Mouse (Mus musculus) MEL (cell line): ENCODE measurements around the gene Srebf2. TPM values are rescaled to one million over a fixed set of nuclear protein-coding genes. Genes with fewer than 3 reads are reported as not detected.

Experiments used
- DNase-seq: peaks from one replicate; pipeline ENCODE4 v3.0.0; 2011; ENCODE audit warnings: low read depth, low spot score
- H3K27ac ChIP-seq: 2 replicates; pipeline ENCODE4 v1.5.1; 2012; ENCODE audit warnings: low read depth, mild to moderate bottlenecking, control low read depth, low read length, moderate library complexity; ENCODE audit not compliant: control insufficient read depth
- H3K27me3 ChIP-seq, 2 experiments: fragments of 150-350 bp in 1 of 2; sonication (generic) in 1 of 2; 2 replicates each; pipeline ENCODE4 v1.6.1; 2012; ENCODE audit warnings: low read length in 2 of 2, mild to moderate bottlenecking in 2 of 2, improper control_type of control experiment in 1 of 2, moderate library complexity in 1 of 2; ENCODE audit not compliant: insufficient read depth in 2 of 2, control insufficient read depth in 1 of 2
- H3K36me3 ChIP-seq, 2 experiments: 2 replicates each; pipeline ENCODE4 v1.6.1; 2012 to 2014; ENCODE audit warnings: low read length in 2 of 2, improper control_type of control experiment in 1 of 2, inconsistent platforms in 1 of 2, mild to moderate bottlenecking in 1 of 2; ENCODE audit not compliant: insufficient read depth in 2 of 2, control insufficient read depth in 1 of 2
- H3K4me1 ChIP-seq, 2 experiments: fragments of 150-350 bp in 1 of 2; sonication (generic) in 1 of 2; 2 replicates each; pipeline ENCODE4 v1.6.1; 2012; ENCODE audit warnings: low read length in 2 of 2, improper control_type of control experiment in 1 of 2, mild to moderate bottlenecking in 1 of 2; ENCODE audit not compliant: insufficient read depth in 2 of 2, control insufficient read depth in 1 of 2
- H3K4me3 ChIP-seq, 2 experiments: fragments of 150-350 bp in 1 of 2; sonication (generic) in 1 of 2; 2 replicates each; pipeline ENCODE4 v1.5.1; 2012; ENCODE audit warnings: low read depth in 2 of 2, low read length in 2 of 2, mild to moderate bottlenecking in 2 of 2, moderate library complexity in 2 of 2, control low read depth in 1 of 2, improper control_type of control experiment in 1 of 2; ENCODE audit not compliant: control insufficient read depth in 1 of 2, insufficient read depth in 1 of 2
- H3K79me2 ChIP-seq: 2 replicates; pipeline ENCODE4 v1.6.1; 2012; ENCODE audit warnings: mild to moderate bottlenecking, low read length, moderate library complexity; ENCODE audit not compliant: control insufficient read depth, poor library complexity, insufficient read depth
- H3K9ac ChIP-seq: 2 replicates; pipeline ENCODE4 v1.6.1; 2012; ENCODE audit warnings: low read depth, mild to moderate bottlenecking, control low read depth, low read length, moderate library complexity; ENCODE audit not compliant: control insufficient read depth, poor library complexity, severe bottlenecking
- H3K9me3 ChIP-seq: fragments of 150-350 bp; sonication (generic); replicated peaks from 2 replicates; pipeline ENCODE4 v1.6.1; 2012; ENCODE audit warnings: mild to moderate bottlenecking, low read length, improper control_type of control experiment, moderate library complexity; ENCODE audit not compliant: insufficient read depth
- CHD1 ChIP-seq: IDR thresholded peaks from 2 replicates; pipeline ENCODE4 v1.6.1; 2012; ENCODE audit warnings: low read depth, mild to moderate bottlenecking, inconsistent platforms, low read length, improper control_type of control experiment
- CTCF ChIP-seq, 3 experiments: IDR thresholded peaks in 2 of 3; conservative IDR thresholded peaks in 1 of 3; 2 replicates each; pipeline ENCODE4 v1.5.1; 2011 to 2012; ENCODE audit warnings: low read length in 3 of 3, low read depth in 2 of 3, mild to moderate bottlenecking in 2 of 3, improper control_type of control experiment in 1 of 3, inconsistent platforms in 1 of 3, mixed read lengths in 1 of 3, moderate library complexity in 1 of 3; ENCODE audit not compliant: control insufficient read depth in 1 of 3, insufficient read depth in 1 of 3, poor library complexity in 1 of 3, severe bottlenecking in 1 of 3
- E2F4 ChIP-seq: IDR thresholded peaks from 2 replicates; pipeline ENCODE4 v1.6.1; 2011; ENCODE audit warnings: low read depth, low read length, improper control_type of control experiment, borderline replicate concordance
- KAT2A ChIP-seq: conservative IDR thresholded peaks from 2 replicates; pipeline ENCODE4 v1.6.1; 2012; ENCODE audit warnings: low read depth, low read length, improper control_type of control experiment, inconsistent platforms
- MYB ChIP-seq: IDR thresholded peaks from 2 replicates; pipeline ENCODE4 v1.6.1; 2011; ENCODE audit warnings: mild to moderate bottlenecking, low read depth, low read length, improper control_type of control experiment
- MYC ChIP-seq: IDR thresholded peaks from 2 replicates; pipeline ENCODE4 v1.6.1; 2011; ENCODE audit warnings: low read depth, mild to moderate bottlenecking, low read length, improper control_type of control experiment, moderate library complexity
- NRF1 ChIP-seq: IDR thresholded peaks from 2 replicates; pipeline ENCODE4 v1.6.1; 2014; ENCODE audit warnings: low read depth, mild to moderate bottlenecking, inconsistent platforms, low read length, improper control_type of control experiment, moderate library complexity; ENCODE audit not compliant: poor library complexity, insufficient read depth, severe bottlenecking
- POLR2AphosphoS2 ChIP-seq: IDR thresholded peaks from 2 replicates; pipeline ENCODE4 v1.6.1; 2011; ENCODE audit warnings: low read length, improper control_type of control experiment
- SMC3 ChIP-seq: IDR thresholded peaks from 2 replicates; pipeline ENCODE4 v1.6.1; 2011; ENCODE audit warnings: low read depth, low read length, improper control_type of control experiment
- TCF12 ChIP-seq: IDR thresholded peaks from 2 replicates; pipeline ENCODE4 v1.6.1; 2014; ENCODE audit warnings: low read depth, mild to moderate bottlenecking, inconsistent platforms, low read length, improper control_type of control experiment, moderate library complexity
- UBTF ChIP-seq: IDR thresholded peaks from 2 replicates; pipeline ENCODE4 v1.6.1; 2012; ENCODE audit warnings: low read depth, mild to moderate bottlenecking, inconsistent platforms, low read length, improper control_type of control experiment, moderate library complexity, borderline replicate concordance; ENCODE audit not compliant: insufficient read depth
- ZC3H11A ChIP-seq: IDR thresholded peaks from 2 replicates; pipeline ENCODE4 v1.6.1; 2012; ENCODE audit warnings: low read depth, mild to moderate bottlenecking, inconsistent platforms, low read length, improper control_type of control experiment
- ZKSCAN1 ChIP-seq: IDR thresholded peaks from 2 replicates; pipeline ENCODE4 v1.6.1; 2012; ENCODE audit warnings: low read depth, mild to moderate bottlenecking, inconsistent platforms, low read length, improper control_type of control experiment, moderate library complexity
- polyA plus RNA-seq, 2 experiments: library from polyadenylated mRNA; stranded (reverse) in 1 of 2; unstranded in 1 of 2; fragments of >175 nt in 1 of 2; fragments of >200 nt in 1 of 2; gene quantifications; 2 replicates each; pipeline versions ENCODE4 v1.2.1 to v1.2.4; 2012; ENCODE audit warnings: low replicate concordance in 2 of 2, low read depth in 1 of 2; ENCODE audit not compliant: insufficient read length in 2 of 2, insufficient read depth in 1 of 2, missing spikeins in 1 of 2
- total RNA-seq: library from RNA; depleted of rRNA; stranded (reverse); fragments of 300-350 nt; gene quantifications from 2 replicates; pipeline ENCODE4 v1.2.3, GENCODE M21; 2012

Srebf2 gene
- total and polyA plus RNA-seq, 3 experiments: 40.5 to 161 TPM; not detected in 1

DNA sequence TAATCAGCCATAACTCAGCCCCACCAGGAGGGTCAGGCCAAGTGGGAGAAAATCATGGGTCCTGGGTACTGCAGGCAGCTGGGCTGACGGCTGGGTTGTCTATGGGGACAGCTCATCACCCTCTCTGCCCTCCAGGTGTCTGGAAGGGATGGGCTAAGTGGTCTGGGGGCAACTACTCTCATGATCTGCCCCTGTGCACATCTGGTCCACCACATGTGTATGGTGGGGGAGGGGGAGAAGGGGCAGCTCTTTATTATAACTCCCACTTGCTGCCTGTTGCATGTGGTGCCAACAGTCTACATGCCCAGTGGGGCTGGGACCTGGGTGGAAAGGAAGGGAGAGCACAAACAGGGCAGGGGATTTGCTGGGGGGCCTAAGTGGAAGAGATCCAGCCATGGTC lies 63.8 kb downstream of the Srebf2 start:
- TF ChIP-seq NRF1 (no peak), CHD1 (no peak), ZC3H11A (no peak), CTCF (IDR thresholded peaks at IDR 0.05 in 2 of 3, conservative IDR thresholded peaks at IDR 0.05 in 1 of 3; ENCODE audit: control insufficient read depth in 1 of 3, insufficient read depth in 1 of 3, low read depth in 2 of 3, low read length in 3 of 3, poor library complexity in 1 of 3, severe bottlenecking in 1 of 3) (no peak)
- Histone ChIP-seq H3K9me3 (no peaks in the 10 kb centered on the region), H3K4me1 (no peaks in the 10 kb centered on the region), H3K79me2 (no peaks in the 10 kb centered on the region), H3K9ac (no peak overlapping the region), H3K4me3 (no peak overlapping the region), H3K27me3 (no peaks in the 10 kb centered on the region), H3K36me3 (no peaks in the 10 kb centered on the region), H3K27ac (no peak overlapping the region)
- no peak for DNase-seq

- Histone ChIP-seq H3K27ac (no peak overlapping the region), H3K27me3 (no peaks in the 10 kb centered on the region), H3K9me3 (no peaks in the 10 kb centered on the region), H3K9ac (no peak overlapping the region), H3K4me3 (no peak overlapping the region), H3K4me1 (no peaks in the 10 kb centered on the region)
- DNase-seq: no peak
- TF ChIP-seq E2F4: no peak
- no peak for TF ChIP-seq MYB
- no peak for TF ChIP-seq TCF12
- no peak for TF ChIP-seq KAT2A
- TF ChIP-seq ZKSCAN1: no peak
- TF ChIP-seq UBTF: no peak
- TF ChIP-seq, all 39 proteins: peak for 0
- no peaks in the 10 kb centered on the region for H3K36me3 ChIP-seq
- H3K79me2 ChIP-seq: no peaks in the 10 kb centered on the region
Measured at GRCm38 (mm10) chr15:82211281-82211680, 64.3 kb downstream of the Srebf2 start.

DNA sequence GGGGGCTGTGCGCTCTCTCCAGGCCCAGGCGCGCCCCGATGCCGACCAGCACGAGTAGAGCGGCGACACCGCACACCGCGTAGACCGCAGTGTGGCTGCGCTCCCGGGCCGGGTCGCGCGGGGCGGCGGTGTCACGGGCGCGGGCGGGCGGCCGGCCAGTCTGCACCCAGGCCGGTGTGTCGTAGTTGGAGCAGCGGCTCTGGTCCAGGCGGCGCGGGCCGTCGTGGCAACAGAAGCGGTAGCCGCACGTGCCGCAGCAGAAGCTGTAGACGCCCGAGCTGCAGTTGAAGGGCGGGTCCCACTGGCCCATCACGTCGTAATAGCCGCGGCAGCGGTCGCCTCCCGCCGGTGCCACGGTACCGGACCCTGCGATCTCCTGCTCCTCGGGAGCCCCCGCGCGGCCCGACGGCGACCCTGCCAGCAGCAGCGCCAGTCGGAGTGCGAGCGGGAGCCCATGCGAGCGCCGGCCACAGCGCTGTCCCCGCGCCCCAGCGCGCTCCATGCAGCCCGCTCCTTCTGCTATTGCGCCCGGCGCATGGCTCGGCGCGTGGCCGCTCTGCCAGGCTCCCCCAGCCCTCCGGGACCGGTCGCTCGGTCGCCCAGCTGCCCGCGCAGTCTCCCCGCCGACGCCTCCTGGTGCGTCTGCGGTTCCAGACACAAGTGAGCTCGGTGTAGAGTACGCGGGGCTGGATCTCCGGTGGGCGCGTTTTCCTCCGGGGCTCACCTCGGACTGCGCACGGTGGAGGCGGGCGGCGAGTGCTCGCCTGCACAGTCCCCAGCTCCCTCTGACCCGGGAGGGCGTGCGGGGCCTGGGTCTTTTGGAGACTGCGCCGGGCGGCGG lies 65.2 kb downstream of the Srebf2 start:
- Histone ChIP-seq H3K27ac (no peak overlapping the region), H3K4me3 (no peak overlapping the region), H3K27me3 (no peaks in the 10 kb centered on the region), H3K4me1 (no peaks in the 10 kb centered on the region), H3K9me3 (no peaks in the 10 kb centered on the region), H3K36me3 (no peaks in the 10 kb centered on the region), H3K9ac (no peak overlapping the region), H3K79me2 (no peaks in the 10 kb centered on the region)
- TF ChIP-seq CHD1 (no peak), MYC (no peak), SMC3 (no peak), POLR2AphosphoS2 (no peak)
- no peak for DNase-seq
